Mouse (Mus musculus) embryonic fibroblast, embryonic 13.5 days (primary cell): ENCODE data around the gene Aicda.

Experiments
- CTCF ChIP-seq: IDR thresholded peaks from 2 replicates; pipeline ENCODE4 v1.5.1; 2011; ENCODE audit warnings: mild to moderate bottlenecking, control low read depth, low read length, moderate library complexity, borderline replicate concordance; ENCODE audit not compliant: insufficient read depth
- POLR2A ChIP-seq: IDR thresholded peaks from 2 replicates; pipeline ENCODE4 v1.6.1; 2011; ENCODE audit warnings: low read depth, mild to moderate bottlenecking, control low read depth, low read length, moderate library complexity

DNA sequence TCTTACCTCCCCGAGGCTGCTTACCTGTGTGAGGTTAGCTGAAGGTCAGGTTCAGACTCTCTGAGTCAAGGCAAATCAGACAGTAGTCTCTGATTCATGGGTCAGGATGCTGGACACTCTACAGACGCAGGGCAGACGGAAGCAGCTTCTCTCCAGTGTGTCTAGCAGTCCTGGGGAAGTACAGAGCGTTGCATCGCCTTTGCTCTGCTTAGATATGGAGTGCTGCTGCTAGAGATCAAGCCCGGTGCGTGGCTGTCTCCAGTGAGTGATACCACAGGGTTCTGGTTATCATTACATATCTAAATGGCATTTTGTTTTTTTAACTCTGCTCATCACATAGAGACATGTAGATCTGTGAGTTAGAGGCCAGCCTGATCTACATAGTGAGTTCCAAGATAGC, 43.0 kb downstream of the Aicda start:
- TF ChIP-seq CTCF (no peak), POLR2A (no peak)
